8 mouse cellular contexts compared by ENCODE assay signal in genomic region chr7:79504723-79505122, GRCm38 (mm10). TPM values are rescaled to one million over a fixed set of nuclear protein-coding genes. Genes with fewer than 3 reads are reported as not detected.
DNase-seq lines count a peak whose midpoint lies in the region; ATAC-seq lines count a peak whose summit lies in the region.

No protein-coding gene starts in this region.

- H3K4me3 ChIP-seq in embryonic facial prominence, embryonic 13.5 days: peak overlapping the region; percentile 42
- peak overlapping the region; percentile 91 for H3K4me3 ChIP-seq in hindbrain, embryonic 16.5 days (ENCODE audit: low read length)
- peak overlapping the region; percentile 86 for H3K4me3 ChIP-seq in midbrain, embryonic 13.5 days (replicated peaks)

- WGBS in embryonic facial prominence, embryonic 13.5 days: under 1% methylated on average over 42 of the region's 42 CpGs
- WGBS in hindbrain, embryonic 16.5 days: under 1% methylated on average over 41 of the region's 42 CpGs
- WGBS in midbrain, embryonic 13.5 days: under 1% methylated on average over 40 of the region's 42 CpGs

- ATAC-seq in embryonic facial prominence, embryonic 13.5 days (ENCODE audit: insufficient number of reproducible peaks, insufficient read depth, low FRiP score, low TSS enrichment, low read depth): peak; percentile 52; the same call in 1 of the 2 replicates
- peak; percentile 82 for ATAC-seq in hindbrain, embryonic 16.5 days
- ATAC-seq in midbrain, embryonic 13.5 days: peak; percentile 84
- no peak for ATAC-seq in monocyte, adult 5-6 weeks (replicated peaks; ENCODE audit: insufficient number of reproducible peaks, low FRiP score, low TSS enrichment, poor library complexity, severe bottlenecking)

- peak; percentile 27 for DNase-seq in thymus, postnatal 4 days
- DNase-seq in thymus, postnatal 14 days: no peak
- peak; percentile 92 to 94 for DNase-seq in left cerebral cortex, postnatal 10 days (ENCODE audit: extremely low spot score in 1 of 2, low spot score in 2 of 2)
- peak; percentile 85 for DNase-seq in testis, postnatal 14 days (ENCODE audit: low spot score)

- H3K9ac ChIP-seq in embryonic facial prominence, embryonic 13.5 days: peak overlapping the region; percentile 27; the same call in 1 of the 2 replicates
- peak overlapping the region; percentile 98 for H3K9ac ChIP-seq in hindbrain, embryonic 16.5 days (ENCODE audit: low read depth, low read length)
- peak overlapping the region; percentile 99 for H3K9ac ChIP-seq in midbrain, embryonic 13.5 days (replicated peaks)

- H3K4me2 ChIP-seq in embryonic facial prominence, embryonic 13.5 days: peak overlapping the region; percentile 61
- peak overlapping the region; percentile 89 for H3K4me2 ChIP-seq in hindbrain, embryonic 16.5 days (ENCODE audit: low read length)
- H3K4me2 ChIP-seq in midbrain, embryonic 13.5 days (replicated peaks): peak overlapping the region; percentile 90

- peaks cover 100% of the 10 kb centered on the region for H3K27me3 ChIP-seq in embryonic facial prominence, embryonic 13.5 days
- no peaks in the 10 kb centered on the region for H3K27me3 ChIP-seq in hindbrain, embryonic 16.5 days (replicated peaks; ENCODE audit: control insufficient read depth, insufficient read depth, low read length)
- peaks cover 53% of the 10 kb centered on the region for H3K27me3 ChIP-seq in midbrain, embryonic 13.5 days

- intact Hi-C loops in left cerebral cortex, postnatal 10 days (cut with DNase I): no loop called here

- no peak overlapping the region for H3K27ac ChIP-seq in embryonic facial prominence, embryonic 13.5 days
- H3K27ac ChIP-seq in hindbrain, embryonic 16.5 days (ENCODE audit: low read depth, low read length): peak overlapping the region; percentile 97
- peak overlapping the region; percentile 97 for H3K27ac ChIP-seq in midbrain, embryonic 13.5 days

- no peaks in the 10 kb centered on the region for H3K36me3 ChIP-seq in embryonic facial prominence, embryonic 13.5 days
- H3K36me3 ChIP-seq in hindbrain, embryonic 16.5 days (ENCODE audit: control insufficient read depth, insufficient read depth, low read length): no peaks in the 10 kb centered on the region
- H3K36me3 ChIP-seq in midbrain, embryonic 13.5 days: peaks cover 15% of the 10 kb centered on the region

- no peaks in the 10 kb centered on the region for H3K9me3 ChIP-seq in embryonic facial prominence, embryonic 13.5 days
- no peaks in the 10 kb centered on the region for H3K9me3 ChIP-seq in hindbrain, embryonic 16.5 days (ENCODE audit: control insufficient read depth, low read length)
- H3K9me3 ChIP-seq in midbrain, embryonic 13.5 days: no peaks in the 10 kb centered on the region

- H3K4me1 ChIP-seq in embryonic facial prominence, embryonic 13.5 days: peaks cover 24% of the 10 kb centered on the region
- peaks cover 27% of the 10 kb centered on the region for H3K4me1 ChIP-seq in hindbrain, embryonic 16.5 days (ENCODE audit: control insufficient read depth, insufficient read depth, low read depth, low read length)
- H3K4me1 ChIP-seq in midbrain, embryonic 13.5 days (replicated peaks): peaks cover 81% of the 10 kb centered on the region

RNA-seq across cellular contexts. Expression of gene Polg, which starts 38.6 kb away (rescaled TPM):
- 28.8 and 33.0 TPM in 2 replicates for polyA plus RNA-seq in embryonic facial prominence, embryonic 13.5 days (2015; fragmentation: Nextera tagmentation; extraction: Ambion mirVana)
- 24.2 and 26.4 TPM in 2 replicates for polyA plus RNA-seq in hindbrain, embryonic 16.5 days (2015; fragmentation: Nextera tagmentation; extraction: Ambion mirVana)
- total RNA-seq in left cerebral cortex, postnatal 10 days (2021): 10 to 100 TPM; 85.9 to 88.7 TPM
- 22.0 and 23.8 TPM in 2 replicates for polyA plus RNA-seq in midbrain, embryonic 13.5 days (2015; fragmentation: Nextera tagmentation; extraction: Ambion mirVana)
- total RNA-seq in monocyte, adult 5-6 weeks (2017): 70.5 to 97.7 TPM (median 92.7 TPM) in 3 replicates

Comparison
In these comparisons a context has a peak if more than half of its experiments do, and no peak if none do; other contexts are left out.
1. H3K9ac ChIP-seq: peak in every context shown above with its lines; median percentile 99 in midbrain, embryonic 13.5 days; 98 in hindbrain, embryonic 16.5 days; 27 in embryonic facial prominence, embryonic 13.5 days.